Mouse (Mus musculus) B cell, adult (primary cell): ENCODE data around the gene Prkcd. TPM values are rescaled to one million over a fixed set of nuclear protein-coding genes. Genes with fewer than 3 reads are reported as not detected.

Experiments
- total RNA-seq: library from RNA; stranded (reverse); gene quantifications from 4 replicates; pipeline ENCODE4 v1.2.4, GENCODE M21; 2023; ENCODE audit not compliant: inconsistent age

The Prkcd gene
- 464 to 482 TPM (median 469 TPM) in 4 replicates for total RNA-seq

GRCm38 (mm10) chr14:30625856-30626726 lies at the start of gene Prkcd:
Gene Prkcd, minus strand, starts transcription at chr14:30626210.

GRCm38 (mm10) chr14:30653943-30654659 lies 28.1 kb upstream of the Prkcd start, which contains the start of gene Rft1:
Gene Rft1, plus strand, starts transcription at chr14:30654360.

GRCm38 (mm10) chr14:30548131-30548720 lies 77.8 kb downstream of the Prkcd start, which contains the start of gene Tkt:
Gene Tkt, plus strand, starts transcription at chr14:30548359.

Other genes starting within 250 kb of the Prkcd start
- gene Dcp1a, start 146.7 kb downstream of the Prkcd start, total RNA-seq: 48.8 to 60.5 TPM (median 57.1 TPM) in 4 replicates
- 5.2 to 6.4 TPM (median 5.7 TPM) in 4 replicates for gene Cacna1d, start 134.8 kb downstream of the Prkcd start, total RNA-seq
- 170 to 180 TPM (median 172 TPM) in 4 replicates for gene Tkt, start 77.9 kb downstream of the Prkcd start, total RNA-seq
- 14.8 to 20.9 TPM (median 16.6 TPM) in 4 replicates for gene Rft1, start 28.1 kb upstream of the Prkcd start, total RNA-seq
- 18.5 to 20.3 TPM (median 18.8 TPM) in 4 replicates for gene Sfmbt1, start 88.6 kb upstream of the Prkcd start, total RNA-seq
- 18.3 to 21.2 TPM (median 18.4 TPM) in 4 replicates for gene Tmem110, start 199.4 kb upstream of the Prkcd start, total RNA-seq